Mouse (Mus musculus) urinary bladder, postnatal 25 days (tissue): ENCODE results near the gene Slc5a11.

Experiments used
- DNase-seq: peaks from one replicate; pipeline ENCODE4 v3.0.0; 2022; ENCODE audit warnings: low spot score

Slc5a11 gene

DNA sequence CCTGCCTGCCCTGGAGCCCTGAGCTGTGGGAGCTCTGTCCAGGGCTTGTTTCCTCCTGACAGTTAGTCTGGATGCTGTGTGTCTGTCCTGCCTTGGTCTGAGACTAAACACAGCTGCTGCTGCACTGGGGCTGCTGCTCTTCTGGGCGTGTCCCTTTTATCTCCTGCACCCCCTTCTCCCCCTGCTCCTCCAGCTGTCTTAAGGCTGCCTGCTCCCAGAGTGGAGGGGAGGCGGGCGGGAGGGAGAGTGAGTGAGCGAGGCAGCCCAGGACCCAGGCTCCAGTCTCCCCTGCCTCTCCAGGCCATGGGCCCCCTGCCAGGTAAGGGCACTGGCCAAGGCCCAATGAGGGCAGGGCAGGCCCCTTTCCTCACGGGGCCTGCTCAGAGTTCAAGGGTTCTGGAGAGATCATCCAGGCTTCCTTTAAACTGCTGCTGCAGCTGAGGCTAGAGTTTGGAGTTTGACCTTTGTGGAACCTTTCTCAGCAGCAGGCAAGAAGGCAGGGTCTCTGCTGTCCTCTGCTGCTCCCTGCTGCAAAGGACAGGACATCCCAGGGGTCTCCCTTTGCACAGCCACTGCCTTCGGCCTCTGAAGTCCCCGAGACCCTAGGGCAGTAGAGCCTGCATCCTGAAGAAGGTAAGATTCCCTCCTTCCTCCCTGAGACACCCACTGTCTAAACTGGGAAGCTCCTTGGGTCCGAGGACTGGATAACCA, at the start of gene Slc5a11:
Gene Slc5a11, plus strand, starts transcription at position 416 of the 711 bp plus-strand sequence.
- DNase-seq = no peak

DNA sequence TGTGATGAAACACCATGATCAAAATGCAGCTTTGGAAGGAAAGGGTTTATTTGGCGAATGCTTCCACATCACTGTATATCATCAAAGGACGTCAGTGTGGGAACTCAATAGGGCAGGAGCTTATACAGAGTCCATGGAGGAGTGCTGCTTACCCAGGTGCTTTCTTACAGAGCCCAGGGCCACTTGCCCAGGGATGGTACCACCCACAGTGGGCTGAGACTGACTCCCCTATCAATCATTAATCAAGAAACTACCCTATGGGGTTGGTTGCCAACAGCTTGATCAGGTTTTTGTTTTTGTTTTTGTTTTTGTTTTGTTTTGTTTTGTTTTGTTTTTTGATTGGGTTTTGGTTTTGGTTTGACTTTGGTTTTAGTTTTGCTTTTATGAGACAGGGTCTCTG, 47.1 kb upstream of the Slc5a11 start:
- DNase-seq = no peak

GRCm38 (mm10) chr7:123169618-123170017, 45.0 kb upstream of the Slc5a11 start:
- DNase-seq = no peak

DNA sequence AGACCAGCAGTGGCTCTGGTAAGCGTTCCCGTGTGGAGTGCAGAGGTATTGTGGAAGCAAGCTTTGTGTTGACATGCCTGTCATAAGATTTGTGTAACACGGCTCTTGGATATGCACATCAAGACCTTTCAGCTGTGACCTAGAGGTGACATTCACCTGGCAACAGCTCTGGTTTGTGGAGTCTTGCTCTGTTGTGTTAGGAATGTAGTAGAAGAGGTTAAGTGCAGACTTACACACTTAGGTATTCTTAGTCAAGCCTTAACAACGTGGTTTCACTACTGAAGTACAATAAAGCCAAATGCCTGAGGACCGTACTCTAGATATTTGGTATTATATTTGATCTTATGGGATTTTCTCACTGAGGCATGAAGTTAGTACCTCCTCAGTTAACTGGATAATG, 42.5 kb upstream of the Slc5a11 start:
- DNase-seq = no peak

DNA sequence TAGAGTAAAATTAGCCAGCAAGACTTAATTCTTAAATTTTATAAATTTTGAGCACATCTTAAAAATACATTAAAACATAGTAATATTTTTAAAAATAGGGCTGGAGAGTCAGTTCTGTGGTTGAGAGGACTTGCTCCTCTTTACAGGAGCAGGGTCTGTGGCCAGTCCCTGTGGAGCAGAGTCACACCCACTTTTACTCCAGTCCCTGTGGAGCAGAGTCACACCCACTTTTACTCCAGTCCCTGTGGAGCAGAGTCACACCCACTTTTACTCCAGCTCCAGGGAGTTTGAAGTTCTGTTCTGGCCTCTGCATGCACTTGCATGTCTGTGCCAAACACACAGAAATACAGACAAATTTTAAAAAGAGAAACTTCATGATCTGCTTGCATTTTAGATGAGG, 37.4 kb upstream of the Slc5a11 start:
- no peak for DNase-seq

- no peak for DNase-seq
These were observed 32.5 kb upstream of the Slc5a11 start for GRCm38 (mm10) chr7:123181787-123182701.

GRCm38 (mm10) chr7:123184891-123185290, 29.7 kb upstream of the Slc5a11 start:
- no peak for DNase-seq

GRCm38 (mm10) chr7:123186463-123186862, 28.1 kb upstream of the Slc5a11 start:
- no peak for DNase-seq

GRCm38 (mm10) chr7:123187246-123187645, 27.3 kb upstream of the Slc5a11 start:
- DNase-seq = no peak

GRCm38 (mm10) chr7:123188462-123188861, 26.1 kb upstream of the Slc5a11 start:
- DNase-seq = no peak

GRCm38 (mm10) chr7:123189762-123190161, 24.8 kb upstream of the Slc5a11 start:
- DNase-seq = no peak

- DNase-seq = no peak
These were observed 22.8 kb upstream of the Slc5a11 start for GRCm38 (mm10) chr7:123191731-123192130.

DNA sequence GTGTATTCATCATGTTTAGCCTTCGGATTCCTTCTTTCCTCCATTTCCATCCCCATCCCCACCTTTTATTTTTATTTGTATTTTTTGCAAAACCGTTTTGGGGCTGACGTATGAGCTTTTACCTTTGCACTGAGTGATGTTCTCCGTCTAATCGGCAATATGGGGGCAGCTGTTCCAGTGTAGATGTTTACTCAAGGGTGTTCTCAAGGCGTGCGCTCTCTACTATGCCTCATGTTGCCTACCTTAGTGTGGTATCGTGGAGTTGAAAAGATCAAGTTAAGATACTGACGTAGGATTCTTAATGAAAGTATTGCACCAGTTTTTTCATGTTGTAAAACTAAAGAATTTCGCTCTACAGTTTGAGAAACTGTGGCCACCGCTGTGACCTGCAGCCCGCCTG, 21.4 kb upstream of the Slc5a11 start:
- no peak for DNase-seq

DNA sequence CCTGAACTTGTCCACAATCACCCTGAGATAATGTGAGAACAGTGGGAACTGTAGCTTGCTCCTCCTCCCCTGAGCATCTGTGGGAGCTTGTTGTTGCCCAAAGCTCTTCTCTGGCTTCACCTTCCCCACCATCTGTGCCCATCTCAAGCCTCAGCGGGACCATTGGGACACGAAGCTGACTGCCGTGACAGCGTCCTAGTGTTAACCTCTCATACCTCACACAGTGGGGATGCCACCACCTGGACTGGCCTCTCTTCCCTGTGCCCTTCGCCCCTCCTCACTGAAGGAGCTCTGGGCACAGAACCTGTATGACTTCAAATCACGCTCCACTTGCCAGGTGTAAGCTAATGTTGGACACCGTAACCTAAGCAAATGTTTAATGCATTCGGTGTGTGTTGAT, 19.9 kb upstream of the Slc5a11 start:
- DNase-seq = no peak

DNA sequence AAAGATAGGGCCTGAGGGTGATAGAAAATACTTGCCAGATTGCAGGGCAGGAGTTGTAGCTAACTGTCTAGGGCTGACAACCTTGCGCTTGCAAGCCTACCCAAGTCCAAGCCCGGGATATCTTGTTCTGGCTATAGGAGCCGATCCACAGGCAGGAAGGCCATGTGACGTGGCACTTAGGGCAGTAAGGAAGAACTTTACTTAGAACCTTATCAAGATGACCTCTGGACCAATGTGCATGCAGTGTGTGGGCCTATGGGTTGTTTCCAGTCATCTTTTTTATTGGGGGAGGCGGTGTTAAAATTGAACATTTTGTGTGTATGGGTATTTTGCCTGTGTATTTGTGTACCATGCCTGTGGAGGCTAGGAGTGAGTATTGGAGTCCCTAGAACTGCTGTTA, 18.1 kb upstream of the Slc5a11 start:
- no peak for DNase-seq

- DNase-seq = no peak
These were observed 15.9 kb upstream of the Slc5a11 start for GRCm38 (mm10) chr7:123198695-123199094.

DNA sequence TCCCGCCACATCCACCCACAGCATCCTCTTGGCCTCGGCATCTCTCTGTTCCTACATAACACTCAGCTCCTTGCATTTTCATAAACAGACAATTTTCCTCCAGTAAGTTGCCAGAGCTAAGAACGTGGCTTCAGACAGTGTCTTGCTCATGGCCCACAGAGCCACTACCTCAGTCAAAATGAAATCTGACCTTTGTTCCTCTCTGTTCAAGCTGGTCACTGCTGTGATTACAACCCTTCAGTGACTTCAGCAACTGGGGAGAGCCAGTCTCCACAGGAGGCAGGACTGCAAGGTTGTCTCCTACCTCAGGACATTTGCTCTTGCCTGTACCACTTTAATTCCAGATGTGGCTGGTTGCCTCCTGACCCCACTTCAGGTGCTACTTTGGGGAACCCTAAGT, 15.4 kb upstream of the Slc5a11 start:
- no peak for DNase-seq

- no peak for DNase-seq
These were observed 14.8 kb upstream of the Slc5a11 start for GRCm38 (mm10) chr7:123199656-123200206.

- no peak for DNase-seq
These were observed 13.9 kb upstream of the Slc5a11 start for GRCm38 (mm10) chr7:123200722-123201121.

- DNase-seq = peak; percentile 58
These were observed 9.3 kb upstream of the Slc5a11 start for GRCm38 (mm10) chr7:123205261-123205660.

DNA sequence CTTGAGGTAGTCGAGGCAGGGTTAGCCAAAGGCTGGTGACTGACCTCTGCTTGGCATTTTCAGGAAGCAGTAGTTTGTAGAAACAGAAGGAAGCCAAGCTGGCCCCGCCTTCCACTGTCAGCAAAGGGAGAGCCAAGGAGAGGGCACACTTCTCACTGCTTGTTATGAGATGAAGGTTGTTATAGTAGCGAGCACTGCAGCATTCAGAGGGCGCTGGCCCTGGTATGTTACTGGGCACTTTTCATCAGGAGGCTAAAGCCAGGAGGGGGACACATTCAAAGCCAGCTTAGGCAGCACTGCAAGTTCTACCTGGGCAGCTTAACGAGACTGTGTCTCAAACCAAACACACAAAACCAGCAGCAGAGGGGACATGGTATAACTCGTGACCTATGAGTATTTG, 7.0 kb upstream of the Slc5a11 start:
- no peak for DNase-seq

GRCm38 (mm10) chr7:123209864-123210263, 4.7 kb upstream of the Slc5a11 start:
- no peak for DNase-seq

DNA sequence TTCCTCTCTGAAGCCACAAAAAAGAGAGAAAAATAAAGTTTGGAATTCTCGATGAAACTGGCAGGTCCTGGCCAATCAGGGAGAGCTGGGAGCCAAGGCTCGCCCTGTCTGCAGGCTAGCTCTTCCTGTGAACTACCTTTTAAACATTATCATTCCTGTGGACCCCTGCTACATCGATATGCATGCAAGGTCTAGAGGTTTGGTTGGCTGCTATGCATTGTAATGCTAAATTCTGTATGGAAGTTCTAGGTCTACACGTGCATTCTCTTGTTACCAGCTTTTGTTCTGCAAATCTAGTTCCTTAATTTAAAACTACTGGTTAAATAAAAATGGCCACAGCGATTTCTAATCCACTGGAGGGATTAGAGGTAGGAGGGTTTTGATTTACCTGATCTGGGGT, 3.1 kb upstream of the Slc5a11 start:
- no peak for DNase-seq
